8 mouse cellular contexts compared by ENCODE assay signal in genomic region chr2:153492179-153492517, GRCm38 (mm10). TPM values are rescaled to one million over a fixed set of nuclear protein-coding genes. Genes with fewer than 3 reads are reported as not detected.
A peak's percentile ranks its signal among the peaks of the same experiment; 100 is the strongest.
DNase-seq lines count a peak whose midpoint lies in the region; ATAC-seq and TF ChIP-seq lines count a peak whose summit lies in the region.

No protein-coding gene starts in this region.

- DNase-seq in adrenal gland, adult (ENCODE audit: inconsistent age in 2 of 2, low spot score in 1 of 2), result peak; percentile 48 to 75
- DNase-seq in adrenal gland, adult 8-10 months, result no peak
- peak; percentile 35 for DNase-seq in thymus, adult 2 months
- DNase-seq in thymus, postnatal 0 days (ENCODE audit: low spot score), result no peak
- DNase-seq in hindbrain, postnatal 0 days (ENCODE audit: low spot score), result peak; percentile 43
- no peak for DNase-seq in adipocyte (ENCODE audit: low spot score)
- DNase-seq in layer of hippocampus, adult 9-11 months, result no peak

- peak overlapping the region; percentile 67 for H3K9ac ChIP-seq in hindbrain, postnatal 0 days (replicated peaks; ENCODE audit: low read length)

- no peaks in the 10 kb centered on the region for H3K9me3 ChIP-seq in hindbrain, postnatal 0 days (ENCODE audit: low read length)

- H3K79me2 ChIP-seq in myocyte (ENCODE audit: control insufficient read depth, insufficient read depth), result no peaks in the 10 kb centered on the region

- H3ac ChIP-seq in myocyte (ENCODE audit: control insufficient read depth, insufficient read length), result no peak overlapping the region

- H3K4me2 ChIP-seq in hindbrain, postnatal 0 days (ENCODE audit: low read depth, low read length), result peak overlapping the region; percentile 91
- H3K4me2 ChIP-seq in myocyte (ENCODE audit: low read depth), result peak overlapping the region; percentile 61

- H3K4me3 ChIP-seq in thymus, adult 2 months (ENCODE audit: control insufficient read depth, insufficient read depth, low read length), result peak overlapping the region; percentile 42
- H3K4me3 ChIP-seq in hindbrain, postnatal 0 days (ENCODE audit: low read length), result peak overlapping the region; percentile 52
- H3K4me3 ChIP-seq in myocyte, result peak overlapping the region; percentile 14

- WGBS in thymus, adult 2 months, result 4% methylated on average over 23 of the region's 24 CpGs
- WGBS in hindbrain, postnatal 0 days, result 1% methylated on average over 24 of the region's 24 CpGs

- no peaks in the 10 kb centered on the region for H3K36me3 ChIP-seq in thymus, adult 2 months (ENCODE audit: control insufficient read depth, insufficient read depth, low read length)
- no peaks in the 10 kb centered on the region for H3K36me3 ChIP-seq in hindbrain, postnatal 0 days (ENCODE audit: insufficient read depth, low read length)
- H3K36me3 ChIP-seq in myocyte (ENCODE audit: control insufficient read depth, insufficient read depth), result no peaks in the 10 kb centered on the region

- TF ChIP-seq POLR2A in thymus, adult 2 months (IDR thresholded peaks at IDR 0.05; ENCODE audit: control insufficient read depth, extremely low read depth, insufficient read depth, low read length, poor library complexity), result no peak
- TF ChIP-seq POLR2A in myocyte (IDR thresholded peaks at IDR 0.05; ENCODE audit: insufficient read length, low read depth), result no peak

- no peak for TF ChIP-seq CTCF in thymus, adult 2 months (IDR thresholded peaks at IDR 0.05; ENCODE audit: borderline replicate concordance, control insufficient read depth, extremely low read depth, insufficient read depth, low read length, poor library complexity)
- TF ChIP-seq CTCF in hindbrain, postnatal 0 days (IDR thresholded peaks at IDR 0.05; ENCODE audit: low read depth), result no peak

- H3K27ac ChIP-seq in thymus, adult 2 months (ENCODE audit: control insufficient read depth, insufficient read depth, low read length), result no peak overlapping the region
- peak overlapping the region; percentile 97 for H3K27ac ChIP-seq in hindbrain, postnatal 0 days

- ATAC-seq in hindbrain, postnatal 0 days, result no peak; the same call in 1 of the 2 replicates

- no peaks in the 10 kb centered on the region for H3K27me3 ChIP-seq in thymus, adult 2 months (ENCODE audit: control insufficient read depth, insufficient read depth, low read length)
- no peaks in the 10 kb centered on the region for H3K27me3 ChIP-seq in hindbrain, postnatal 0 days (ENCODE audit: insufficient read depth, low read length)
- H3K27me3 ChIP-seq in myocyte (ENCODE audit: control insufficient read depth, insufficient read depth, insufficient read length), result peaks cover 4% of the 10 kb centered on the region

- peaks cover 44% of the 10 kb centered on the region for H3K4me1 ChIP-seq in thymus, adult 2 months (replicated peaks; ENCODE audit: control insufficient read depth, insufficient read depth, low read length)
- H3K4me1 ChIP-seq in hindbrain, postnatal 0 days (ENCODE audit: insufficient read depth, low read length), result peaks cover 41% of the 10 kb centered on the region

TF ChIP-seq in myocyte, 11 proteins besides CTCF, POLR2A, EP300 and RAD21:
- TF ChIP-seq USF1 (IDR thresholded peaks at IDR 0.05; ENCODE audit: low read depth) (no peak), SRF (IDR thresholded peaks at IDR 0.05; ENCODE audit: control insufficient read depth, insufficient read length, low read depth) (no peak), CEBPB (IDR thresholded peaks at IDR 0.05; ENCODE audit: insufficient read depth, poor library complexity, severe bottlenecking) (no peak), MAX (IDR thresholded peaks at IDR 0.05; ENCODE audit: low read depth) (no peak), POLR2AphosphoS2 (IDR thresholded peaks at IDR 0.05; ENCODE audit: insufficient read length, low read depth) (no peak), REST (IDR thresholded peaks at IDR 0.05; ENCODE audit: insufficient read depth, insufficient read length) (no peak), MYOG (IDR thresholded peaks at IDR 0.05; ENCODE audit: control insufficient read depth in 1 of 3, insufficient read depth in 1 of 3, insufficient read length in 2 of 3, low read depth in 2 of 3) (no peak), TCF12 (IDR thresholded peaks at IDR 0.05; ENCODE audit: insufficient read depth, poor library complexity, severe bottlenecking) (no peak), TCF3 (IDR thresholded peaks at IDR 0.05; ENCODE audit: insufficient read length, low read depth) (no peak), MYOD1 (IDR thresholded peaks at IDR 0.05; ENCODE audit: control insufficient read depth in 1 of 3, insufficient read length in 2 of 3, low read depth in 2 of 3) (no peak), E2F4 (IDR thresholded peaks at IDR 0.05; ENCODE audit: insufficient read depth) (no peak)
TF ChIP-seq in myocyte: peak in this region for 0.

RNA-seq across cellular contexts. Expression of gene 4930404H24Rik, which starts 0.4 kb away (rescaled TPM):
- not detected for total RNA-seq in adrenal gland, adult 8-10 months (2022)
- polyA plus RNA-seq in thymus, adult 2 months (2012; rRNA removed), result not detected in 2 replicates
- not detected in 2 replicates for polyA plus RNA-seq in thymus, postnatal 0 days (2015; fragmentation: Nextera tagmentation; extraction: Ambion mirVana)
- not detected in 2 replicates for total RNA-seq in hindbrain, postnatal 0 days (2014; rRNA removed)
- polyA plus RNA-seq in hindbrain, postnatal 0 days (2015; fragmentation: Nextera tagmentation; extraction: Ambion mirVana), result not detected in 2 replicates
- polyA plus RNA-seq in myocyte (2012; fragmentation: generic; extraction: Trizol), result not detected

RNA-seq across cellular contexts. Expression of gene Nol4l, which starts 37.6 kb away (rescaled TPM):
- 10 to 100 TPM in 3 of 4 experiments, 1 to 10 TPM in 1; 9.9 to 19.6 (median 12.8) TPM for total RNA-seq in adrenal gland, adult 8-10 months (2022)
- 4.2 and 4.4 TPM in 2 replicates for polyA plus RNA-seq in thymus, adult 2 months (2012; rRNA removed)
- polyA plus RNA-seq in thymus, postnatal 0 days (2015; fragmentation: Nextera tagmentation; extraction: Ambion mirVana), result 1.9 and 2.0 TPM in 2 replicates
- 68.3 and 80.8 TPM in 2 replicates for total RNA-seq in hindbrain, postnatal 0 days (2014; rRNA removed)
- 23.7 and 24.2 TPM in 2 replicates for polyA plus RNA-seq in hindbrain, postnatal 0 days (2015; fragmentation: Nextera tagmentation; extraction: Ambion mirVana)
- polyA plus RNA-seq in myocyte (2012; fragmentation: generic; extraction: Trizol), result 0.44 TPM

Comparison
In these comparisons a context has a peak if more than half of its experiments do, and no peak if none do; other contexts are left out.
1. DNase-seq: peak in adrenal gland, adult (2 of 2), thymus, adult 2 months (single experiment) and hindbrain, postnatal 0 days (single experiment); none in adrenal gland, adult 8-10 months (single experiment), thymus, postnatal 0 days (single experiment), adipocyte (single experiment) and layer of hippocampus, adult 9-11 months (single experiment).
2. Peak in every context shown above with its lines, with median percentiles within 50 percentile points of each other: H3K4me3 ChIP-seq.